Mouse (Mus musculus): ENCODE results near the gene Elf3.
"Not testable (repeated sequence)": the region's sequence is repeated elsewhere in the genome, so short reads cannot be mapped to it uniquely, and the experiment has no call there.

Gene Elf3

DNA sequence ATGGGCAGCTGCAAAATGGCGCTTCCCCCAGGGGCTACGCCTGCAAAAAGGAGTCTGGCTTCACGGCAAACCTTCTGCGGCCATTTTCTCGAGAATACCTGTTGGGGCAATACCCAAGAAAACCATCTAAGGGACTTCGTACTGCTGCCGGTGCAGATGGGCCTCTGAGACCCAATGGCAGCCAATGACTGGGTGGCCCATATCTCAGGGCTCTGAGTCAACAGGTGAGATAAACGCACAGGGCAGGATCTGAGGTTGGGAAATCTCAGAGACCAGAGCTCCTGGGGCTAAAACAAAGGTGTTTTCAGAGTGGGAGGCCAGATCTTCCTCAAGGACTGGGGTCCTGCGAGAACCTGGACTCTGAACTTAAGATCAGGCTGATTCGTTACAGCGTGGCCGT is 23.6 kb downstream of the Elf3 start:
- no peak for DNase-seq

DNA sequence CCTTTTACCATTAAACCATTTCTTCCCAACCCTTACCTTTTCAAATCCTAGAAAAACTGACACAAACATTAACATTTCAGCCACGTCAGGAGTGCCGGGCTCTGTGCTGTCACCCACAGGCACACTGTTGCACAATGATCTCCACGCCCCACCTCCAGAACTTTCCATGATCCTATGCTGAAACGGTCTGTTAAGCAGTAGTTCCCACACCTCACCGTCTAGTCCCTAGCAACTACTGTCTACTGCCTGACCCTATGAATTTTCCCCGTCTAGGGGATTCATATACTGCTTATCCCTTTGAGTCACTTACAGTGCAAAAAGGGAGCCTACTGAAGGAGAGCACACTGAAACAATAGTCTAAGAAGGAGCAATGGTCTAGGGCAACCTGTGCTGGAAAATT is 24.4 kb downstream of the Elf3 start:
- DNase-seq = no peak

DNA sequence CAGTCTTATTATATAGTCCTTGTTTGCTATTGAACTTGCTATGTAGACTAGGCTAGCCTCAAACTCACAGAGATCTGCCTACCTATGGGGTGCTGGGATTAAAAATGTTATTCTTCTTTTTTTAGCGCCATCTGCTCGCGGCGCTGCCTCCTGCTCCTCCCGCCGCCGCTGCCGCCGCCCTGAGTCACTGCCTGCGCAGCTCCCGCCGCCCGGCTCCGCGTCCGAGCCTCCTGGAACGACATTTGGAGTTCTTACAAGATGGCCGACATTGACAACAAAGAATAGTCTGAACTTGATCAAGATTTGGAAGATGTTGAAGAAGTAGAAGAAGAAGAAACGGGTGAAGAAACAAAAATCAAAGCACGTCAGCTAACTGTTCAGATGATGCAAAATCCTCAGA is 26.5 kb downstream of the Elf3 start:
- not testable (repeated sequence) for DNase-seq

DNA sequence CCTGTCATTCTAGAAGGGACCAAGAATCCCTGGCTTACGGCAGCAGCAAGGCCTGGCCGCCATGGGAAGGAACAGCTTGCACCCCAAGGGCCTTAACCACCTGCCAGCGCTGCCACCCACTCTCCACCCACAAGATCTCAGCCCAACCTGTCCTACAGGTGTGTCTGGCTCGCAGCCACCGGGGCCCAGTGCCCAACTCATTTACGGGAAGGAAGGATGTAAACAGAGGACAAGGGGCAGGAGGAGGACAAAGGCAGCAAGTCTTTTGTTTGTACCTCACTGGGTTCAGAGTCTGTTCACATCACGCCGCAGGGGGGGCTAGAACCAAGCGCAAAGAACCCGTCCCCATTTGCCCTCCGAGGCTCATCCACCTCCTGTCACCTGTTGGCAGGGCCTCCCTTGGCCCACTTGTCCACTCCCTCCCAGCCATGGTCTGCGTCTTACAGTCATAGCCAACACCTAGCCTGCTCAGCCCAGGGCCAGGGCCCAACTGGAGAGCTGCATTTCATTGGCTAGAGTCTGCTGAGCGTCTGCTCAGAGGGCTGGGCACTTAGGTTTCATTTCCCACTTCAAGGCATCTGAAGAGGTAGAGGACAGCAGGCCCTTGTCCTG is 30.9 kb downstream of the Elf3 start:
- DNase-seq = peak; percentile 69

DNA sequence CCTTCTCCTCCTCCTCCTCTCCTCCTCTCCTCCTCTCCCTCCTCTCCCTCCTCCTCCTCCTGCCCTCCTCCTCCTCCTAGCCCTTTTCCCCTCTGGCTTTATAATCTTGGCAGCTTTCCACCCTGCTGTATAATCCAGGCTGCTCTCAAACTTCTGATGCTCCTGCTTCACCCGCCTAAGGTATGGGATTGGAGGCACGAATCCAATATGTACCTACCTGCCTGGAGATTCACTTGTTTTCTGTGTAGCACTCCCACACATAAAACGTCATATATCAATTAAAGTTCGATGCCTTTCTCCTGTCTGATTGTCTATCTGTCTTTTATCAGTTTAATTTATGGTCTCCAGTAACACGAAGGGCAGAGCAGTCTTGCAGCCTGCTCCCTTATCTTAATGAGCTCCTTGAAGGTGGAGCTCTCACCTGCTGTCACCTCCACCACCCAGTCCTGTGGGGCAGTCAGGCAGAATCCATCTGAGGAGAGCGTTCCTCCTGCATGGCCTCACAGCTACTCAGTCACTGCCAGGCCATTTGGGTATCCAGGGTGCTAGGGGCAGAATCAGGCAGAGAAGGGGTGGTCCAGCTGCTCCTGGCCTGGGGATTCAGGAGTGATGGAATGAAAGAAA is 33.3 kb downstream of the Elf3 start:
- no peak for DNase-seq

DNA sequence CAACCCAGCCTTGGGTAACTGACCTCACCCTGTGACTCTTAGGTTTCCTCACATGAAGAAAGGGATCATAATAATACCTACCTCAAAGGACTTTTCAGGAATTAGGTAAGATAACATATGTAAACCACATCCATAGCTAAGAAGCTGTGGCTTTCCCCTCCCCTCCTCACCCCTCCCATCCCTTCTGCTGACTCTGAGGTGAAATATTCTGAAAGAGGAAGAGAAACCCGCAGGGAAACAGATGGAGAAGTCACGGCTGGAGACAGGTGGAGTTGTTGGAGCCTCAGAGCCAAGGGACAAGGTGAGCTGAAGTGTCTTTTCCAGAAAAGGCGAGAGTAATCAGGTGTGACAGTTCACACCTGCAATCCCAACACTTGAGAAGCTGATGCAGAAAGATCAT is 34.2 kb downstream of the Elf3 start:
- no peak for DNase-seq

DNA sequence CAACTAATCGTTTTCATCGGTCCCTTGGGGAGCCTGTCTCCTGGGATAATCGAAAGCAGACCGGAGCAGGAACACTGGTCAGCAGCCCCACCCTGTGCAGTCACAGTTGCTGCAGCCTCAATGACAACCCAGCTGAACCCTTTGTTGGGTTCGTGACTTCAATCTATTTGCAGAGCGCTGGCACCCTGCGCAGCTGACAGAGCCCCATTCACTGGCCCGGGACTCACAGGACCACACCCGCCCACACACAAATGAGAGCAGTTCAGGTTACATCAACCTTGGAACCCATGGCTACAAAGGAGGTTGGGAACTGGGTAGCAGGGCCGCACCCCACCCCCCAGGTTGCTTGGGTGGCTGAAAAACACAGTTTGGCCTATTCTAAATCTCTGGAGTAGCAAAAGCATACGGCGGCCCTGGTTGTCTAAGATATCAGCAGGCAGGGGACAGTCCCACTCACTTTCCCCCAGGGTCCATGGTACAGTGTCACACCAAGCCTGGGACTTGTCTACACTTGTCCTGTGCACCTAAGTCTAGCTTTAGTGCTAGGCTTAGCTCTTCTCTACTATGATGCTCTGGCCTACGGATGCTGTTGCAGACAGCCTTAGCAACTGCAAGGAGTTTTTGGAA is 40.6 kb downstream of the Elf3 start:
- no peak for DNase-seq

DNA sequence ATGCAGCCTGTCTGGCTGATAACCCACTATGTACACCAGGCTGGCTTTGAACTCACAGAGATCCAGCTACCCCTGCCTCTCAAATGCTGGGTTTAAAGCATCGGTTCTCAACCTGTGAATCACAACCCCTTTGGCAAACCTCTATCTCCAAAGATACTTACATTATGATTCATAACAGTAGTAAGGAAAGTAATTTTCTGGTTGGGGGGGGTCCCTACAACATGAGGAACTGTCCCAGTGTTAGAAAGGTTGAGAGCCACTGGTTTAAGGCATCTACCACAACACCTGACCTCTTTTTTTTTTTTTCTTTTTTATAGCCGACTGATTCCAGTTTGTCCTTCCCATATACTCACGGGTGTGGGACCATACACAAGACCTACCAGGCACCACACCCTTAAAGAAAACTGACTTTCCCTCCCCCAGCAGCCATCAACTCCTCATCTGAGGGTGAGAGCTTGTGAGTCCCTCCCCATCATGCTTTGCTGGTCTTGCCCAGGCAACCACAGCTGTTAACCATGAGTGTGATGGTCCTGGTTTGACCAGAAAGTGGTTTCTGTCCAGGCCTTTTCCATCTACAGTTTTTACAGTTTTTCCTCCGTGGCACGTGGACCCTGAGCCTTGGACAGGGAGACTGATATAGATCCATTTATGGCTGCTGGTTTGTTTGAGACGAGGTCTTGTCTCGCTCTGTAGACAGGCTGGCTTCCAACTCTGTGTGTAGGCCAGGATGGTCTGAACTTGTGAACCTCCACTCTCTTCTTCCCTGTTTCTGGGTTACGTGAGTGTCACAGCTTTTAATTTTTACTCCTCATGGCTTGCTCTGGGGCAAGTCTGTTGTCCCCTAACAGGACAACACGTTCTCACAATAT is 44.4 kb downstream of the Elf3 start:
- no peak for DNase-seq

DNA sequence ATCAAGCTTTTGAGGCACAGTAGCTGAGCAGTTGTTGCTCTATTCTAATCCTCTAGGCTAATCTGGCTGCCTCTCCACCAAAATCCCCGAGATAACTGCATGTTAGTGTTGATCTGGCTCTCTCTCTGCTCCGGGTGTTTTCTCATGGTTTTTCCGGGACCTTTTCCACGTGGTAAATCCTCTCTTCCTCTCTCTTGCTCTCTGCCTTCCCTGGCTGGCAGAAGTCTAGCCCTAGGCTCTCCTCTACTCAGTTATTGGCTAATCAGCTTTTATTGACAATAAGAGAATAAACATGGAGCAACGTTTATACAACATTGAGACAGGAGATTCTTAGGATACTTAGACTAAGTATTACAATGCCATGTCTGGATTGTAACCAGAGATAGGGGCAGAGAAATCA is 47.9 kb downstream of the Elf3 start:
- no peak for DNase-seq

DNA sequence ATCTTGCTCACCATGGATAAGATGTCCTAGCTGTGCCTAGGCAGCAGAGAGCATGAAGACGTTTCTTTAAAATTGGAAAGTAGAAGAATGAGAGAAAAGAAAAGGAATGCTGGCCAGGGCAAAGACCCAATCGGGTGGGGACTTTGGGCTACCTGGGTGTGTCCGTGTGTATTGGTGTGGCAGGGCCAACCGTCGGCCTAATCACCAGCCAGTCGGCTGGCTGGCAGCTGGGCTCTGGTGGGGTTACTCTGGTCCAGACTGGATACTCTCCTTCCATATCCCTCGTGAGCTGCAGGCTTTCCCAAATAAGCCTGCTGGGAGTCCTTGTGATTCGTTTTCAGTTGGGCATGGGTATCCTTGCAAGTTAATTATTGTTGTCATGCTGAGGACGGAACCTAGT is 49.7 kb downstream of the Elf3 start:
- DNase-seq = no peak

DNA sequence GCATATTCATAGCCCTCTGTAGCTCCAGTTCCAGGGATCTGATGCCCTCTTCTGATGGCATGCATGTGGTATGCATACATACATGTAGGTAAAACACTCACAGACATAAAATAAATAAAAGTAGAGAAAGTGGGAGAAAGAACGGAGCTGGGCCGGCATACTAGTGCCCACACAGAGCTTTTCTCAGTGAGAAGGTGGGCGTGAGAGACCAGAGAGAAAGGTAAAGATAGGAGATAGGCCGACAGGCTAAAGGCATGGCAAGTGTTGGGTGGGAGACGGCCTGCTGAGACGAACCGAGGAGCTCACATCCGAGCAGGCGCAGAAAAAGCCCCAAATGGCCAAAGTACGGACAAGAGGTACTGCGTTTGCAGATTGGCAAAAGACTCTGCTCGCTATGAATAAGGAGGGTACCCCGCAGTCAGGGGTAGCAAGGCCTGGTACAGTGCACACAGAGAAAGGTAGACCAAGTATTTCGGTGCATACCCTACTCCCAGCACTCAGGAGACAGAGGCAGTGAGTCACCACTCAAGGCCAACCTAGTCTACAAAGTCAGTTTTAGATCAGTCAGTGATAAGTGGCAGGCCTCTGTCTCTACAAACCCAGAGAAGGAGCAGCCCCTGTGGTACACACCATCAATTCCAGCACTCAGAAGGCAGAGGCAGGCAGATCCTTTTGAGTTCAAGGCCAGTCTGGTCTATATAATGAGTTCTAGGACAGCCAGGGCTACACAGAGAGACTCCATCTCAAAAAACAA is 51.6 kb downstream of the Elf3 start:
- DNase-seq = no peak

DNA sequence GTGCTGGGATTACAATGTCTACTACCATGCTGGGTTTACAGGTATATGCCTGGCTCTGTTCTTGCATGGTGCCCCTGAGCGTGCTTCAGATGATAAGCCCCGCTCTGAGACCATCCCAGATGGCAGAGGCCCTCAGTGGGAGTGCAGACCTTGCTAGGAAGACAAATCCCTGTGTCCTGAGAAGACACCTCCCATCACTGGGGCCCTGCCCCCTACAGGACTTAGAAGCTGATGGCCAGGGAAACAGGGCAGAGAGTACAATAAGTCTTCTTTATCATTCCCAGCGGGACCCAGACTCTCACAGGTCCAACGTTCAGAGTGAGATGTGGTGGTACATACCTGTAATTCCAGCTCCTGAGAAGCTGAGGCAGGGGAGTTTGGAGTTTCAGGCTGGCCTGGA is 53.1 kb downstream of the Elf3 start:
- no peak for DNase-seq

DNA sequence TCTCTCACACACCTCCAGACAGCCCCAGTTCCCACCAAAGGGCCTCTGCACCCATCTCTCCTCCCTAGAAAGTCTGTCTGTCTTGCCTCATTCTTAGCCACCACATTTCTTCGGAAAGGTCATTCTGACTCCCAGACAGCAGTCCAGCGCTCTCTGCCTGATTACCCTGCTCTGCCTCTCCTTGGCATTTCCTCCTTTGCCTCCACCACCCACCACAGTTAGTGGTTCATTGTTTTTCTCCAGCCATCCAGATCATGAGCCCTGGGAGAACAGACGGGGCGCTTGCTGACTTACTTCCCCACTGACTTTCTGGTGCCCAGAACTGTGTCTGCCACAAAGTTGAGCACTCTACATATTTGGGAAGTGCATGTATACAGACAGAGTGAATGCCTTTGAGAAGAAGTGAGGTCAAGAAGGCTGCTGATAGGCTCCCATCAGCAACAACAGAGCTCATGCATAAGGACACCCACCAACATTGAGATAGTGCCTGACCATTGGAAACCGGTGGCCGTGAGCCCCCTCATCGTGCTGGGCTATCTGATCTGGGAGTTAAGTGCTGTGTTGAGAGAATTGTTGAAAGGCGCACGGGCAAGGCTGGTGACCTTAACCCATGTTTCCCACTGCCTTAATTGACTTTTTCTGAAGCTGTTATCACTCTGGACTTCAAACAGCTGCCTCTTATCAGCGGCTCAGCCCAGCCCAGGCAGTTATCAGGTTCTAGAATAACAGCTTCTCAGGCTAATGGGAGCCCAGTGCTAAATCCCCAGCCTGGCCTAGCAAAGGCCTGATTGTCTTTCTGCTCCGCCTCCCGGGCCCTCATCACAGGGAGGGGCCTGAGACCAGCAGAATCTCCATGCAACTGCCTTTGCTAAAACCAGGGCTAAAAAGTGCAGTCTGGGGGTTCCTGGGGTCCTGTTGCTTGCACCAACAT is 53.9 kb downstream of the Elf3 start:
- no peak for DNase-seq
